Mouse (Mus musculus) thymus, postnatal 0 days (tissue): ENCODE measurements around the gene 1700013G24Rik. TPM values are rescaled to one million over a fixed set of nuclear protein-coding genes. Genes with fewer than 3 reads are reported as not detected.
"Not testable (repeated sequence)": the region's sequence is repeated elsewhere in the genome, so short reads cannot be mapped to it uniquely, and the experiment has no call there.

Experiments
- DNase-seq: peaks from one replicate; pipeline ENCODE4 v3.0.0-alpha.2; 2015; ENCODE audit warnings: low spot score
- polyA plus RNA-seq: library from polyadenylated mRNA; unstranded; fragments of >200 nt; fragmentation: Nextera tagmentation; extraction: Ambion mirVana; gene quantifications from 2 replicates; pipeline ENCODE4 v1.2.1, GENCODE M21; 2015

Gene 1700013G24Rik
- not detected in 2 replicates for polyA plus RNA-seq

DNA sequence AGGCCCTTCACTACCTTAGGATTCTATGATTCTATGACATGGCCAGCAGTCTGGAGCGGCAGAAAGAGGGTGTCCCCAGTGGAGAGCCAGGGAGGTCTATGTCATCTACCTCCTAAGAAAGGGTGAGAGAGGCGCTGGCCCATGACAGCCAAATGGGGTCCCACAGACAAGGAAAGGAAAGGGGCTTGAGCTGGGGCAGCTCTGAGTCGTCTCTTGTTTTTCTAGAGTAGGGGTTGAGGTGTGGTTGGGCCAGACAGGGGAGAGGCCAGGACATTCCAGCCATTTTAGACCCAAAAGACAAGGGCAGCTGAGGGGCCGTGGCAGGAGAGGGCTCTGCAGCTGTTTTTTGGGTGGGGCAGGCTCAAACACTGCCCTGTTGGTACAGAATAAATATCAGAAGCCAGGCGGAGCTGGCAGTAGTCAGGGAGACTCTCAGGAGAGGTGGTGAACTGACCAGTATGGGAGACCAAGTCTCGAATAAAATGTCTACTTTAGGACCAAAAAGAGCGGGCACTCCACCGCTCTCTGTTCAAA lies at the start of gene 1700013G24Rik:
Gene 1700013G24Rik (plus strand): TSS at position 51 of the 534 bp plus-strand sequence.
- DNase-seq = no peak

DNA sequence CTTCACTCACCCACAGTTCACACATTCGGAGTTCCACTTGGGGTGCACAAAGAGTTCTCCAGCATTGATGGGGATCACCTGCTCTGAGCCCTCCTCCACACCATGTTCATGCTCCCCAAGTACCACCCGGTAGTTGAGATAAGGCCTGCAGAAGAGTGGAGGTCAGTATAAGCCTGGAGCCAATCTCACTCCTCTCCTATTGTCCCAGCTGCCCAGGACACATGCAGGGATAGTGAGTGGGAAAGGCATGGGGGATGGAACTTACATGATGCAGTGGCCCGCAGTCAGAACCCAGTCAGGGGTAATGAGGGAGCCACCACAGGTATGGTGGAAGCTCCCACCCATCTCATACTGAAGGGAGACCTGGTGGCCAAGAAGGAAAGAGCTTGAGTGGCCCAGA lies 47.5 kb upstream of the 1700013G24Rik start:
- no peak for DNase-seq

DNA sequence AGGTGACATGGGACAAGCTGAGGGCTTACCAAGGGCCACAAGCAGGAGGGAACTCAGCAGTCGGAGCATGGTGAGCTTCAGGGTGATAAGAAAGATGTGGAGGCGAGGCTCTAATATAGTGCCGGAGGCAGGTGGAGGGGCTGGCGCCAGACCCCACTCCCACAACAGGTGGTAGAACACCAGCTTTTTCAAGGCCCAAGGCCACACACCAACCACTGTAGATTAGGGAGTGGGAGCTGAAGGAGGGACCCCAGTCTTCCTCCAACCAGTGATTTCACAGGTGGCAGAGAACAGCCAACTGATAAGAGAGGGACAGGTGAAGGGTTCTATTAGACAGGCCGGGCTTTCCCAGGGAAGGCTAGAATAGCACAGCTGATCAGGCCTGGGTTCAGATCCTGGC lies 43.4 kb upstream of the 1700013G24Rik start, which contains the start of gene Cela3a:
Gene Cela3a (minus strand): TSS at position 101 of the 400 bp plus-strand sequence.
- no peak for DNase-seq

DNA sequence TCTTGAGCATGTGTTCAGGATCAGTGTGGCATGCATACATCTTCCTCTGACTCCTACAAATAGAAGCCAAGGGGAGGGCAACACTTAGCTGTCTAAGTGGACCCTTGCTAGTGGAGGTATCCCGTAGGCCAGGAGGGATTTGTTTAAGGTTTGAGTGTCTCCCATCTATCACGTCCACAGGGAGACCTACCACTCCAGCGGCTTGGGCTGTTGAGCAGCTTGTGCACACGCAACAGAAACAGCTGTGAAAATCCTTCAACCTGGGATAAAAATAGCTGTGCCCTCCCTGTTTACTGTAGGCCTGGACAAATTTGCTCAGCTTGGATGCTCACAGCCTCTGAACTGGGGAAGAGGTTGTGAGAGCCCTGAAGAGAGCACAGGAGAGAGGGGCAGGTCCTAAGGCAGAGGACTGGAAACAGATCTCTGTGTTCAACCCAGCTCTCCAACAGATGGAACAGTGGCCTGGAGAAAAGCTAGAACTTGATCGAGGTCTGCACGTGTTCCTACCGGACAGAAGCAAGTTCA lies 40.8 kb upstream of the 1700013G24Rik start:
- not testable (repeated sequence) for DNase-seq

DNA sequence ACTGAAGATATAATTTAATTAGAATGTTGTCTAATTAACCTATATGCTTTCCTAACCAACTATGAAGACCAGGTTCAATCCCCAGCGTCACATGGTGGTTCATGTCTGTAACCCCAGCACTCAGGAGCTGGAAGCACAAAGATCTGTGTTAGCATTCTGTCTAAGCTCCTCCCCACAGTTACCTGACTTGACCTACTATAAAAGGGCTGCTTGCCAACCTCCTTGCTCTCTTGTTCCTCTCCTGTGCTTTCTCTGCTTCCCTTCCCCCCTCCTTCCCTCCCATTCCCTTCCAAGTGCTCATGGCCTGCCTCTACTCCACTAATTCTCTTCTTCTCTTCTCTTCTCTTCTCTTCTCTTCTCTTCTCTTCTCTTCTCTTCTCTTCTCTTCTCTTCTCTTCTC lies 38.1 kb upstream of the 1700013G24Rik start:
- DNase-seq = no peak

DNA sequence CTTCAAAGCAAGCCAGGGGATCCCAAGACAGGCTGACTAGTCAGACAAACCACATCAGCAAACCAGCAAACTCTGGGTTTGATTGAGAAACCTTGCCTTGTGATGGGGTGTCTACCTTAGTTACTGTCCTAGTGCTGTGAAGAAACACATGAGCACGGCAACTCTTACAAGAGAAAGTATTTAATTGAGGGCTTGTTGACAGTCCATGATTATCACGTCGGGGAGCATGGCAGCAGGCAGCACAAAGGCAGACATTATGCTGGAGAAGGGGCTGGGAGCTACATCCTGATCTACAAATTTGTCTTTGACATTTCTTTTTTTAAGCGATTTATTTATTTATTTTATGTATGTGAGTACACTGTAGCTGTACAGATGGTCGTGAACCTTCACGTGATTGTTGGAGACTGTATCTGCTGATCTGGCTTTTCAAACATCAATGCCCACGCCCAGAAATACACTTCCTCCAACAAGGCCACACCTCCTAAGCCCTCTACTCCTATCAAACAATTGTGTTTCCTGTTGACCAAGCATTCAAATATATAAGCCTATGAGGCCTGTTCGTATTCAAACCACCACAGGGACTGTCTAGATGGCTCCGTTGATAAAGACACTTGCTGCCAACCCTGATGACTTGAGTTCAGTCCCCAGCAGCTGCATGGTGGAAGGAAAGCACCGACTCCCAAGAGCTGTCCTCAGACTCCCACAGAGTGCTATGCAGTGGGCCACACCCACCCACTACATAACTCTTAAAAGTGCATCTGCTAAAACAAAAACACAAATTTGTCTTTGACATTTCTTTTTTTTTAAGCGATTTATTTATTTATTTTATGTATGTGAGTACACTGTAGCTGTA lies 35.1 kb upstream of the 1700013G24Rik start:
- no peak for DNase-seq

DNA sequence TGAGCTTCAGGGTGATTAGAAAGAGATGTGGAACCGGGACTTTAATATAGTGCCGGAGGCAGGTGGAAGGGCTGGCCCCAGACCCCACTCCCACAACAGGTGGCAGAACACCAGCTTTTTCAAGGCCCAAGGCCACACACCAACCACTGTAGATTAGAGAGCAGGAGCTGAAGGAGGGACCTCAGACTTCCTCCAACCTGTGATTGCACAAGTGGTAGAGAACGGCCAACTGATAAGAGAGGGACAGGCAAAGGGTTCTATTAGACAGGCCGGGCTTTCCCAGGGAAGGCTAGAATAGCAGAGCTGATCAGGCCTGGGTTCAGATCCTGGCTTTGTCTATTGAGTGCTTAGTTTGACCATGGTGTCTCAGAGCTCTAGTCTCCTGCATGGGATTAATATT lies 22.6 kb upstream of the 1700013G24Rik start, which contains the start of gene Cela3b:
Gene Cela3b (minus strand): TSS at position 39 of the 400 bp plus-strand sequence.
- DNase-seq = no peak

DNA sequence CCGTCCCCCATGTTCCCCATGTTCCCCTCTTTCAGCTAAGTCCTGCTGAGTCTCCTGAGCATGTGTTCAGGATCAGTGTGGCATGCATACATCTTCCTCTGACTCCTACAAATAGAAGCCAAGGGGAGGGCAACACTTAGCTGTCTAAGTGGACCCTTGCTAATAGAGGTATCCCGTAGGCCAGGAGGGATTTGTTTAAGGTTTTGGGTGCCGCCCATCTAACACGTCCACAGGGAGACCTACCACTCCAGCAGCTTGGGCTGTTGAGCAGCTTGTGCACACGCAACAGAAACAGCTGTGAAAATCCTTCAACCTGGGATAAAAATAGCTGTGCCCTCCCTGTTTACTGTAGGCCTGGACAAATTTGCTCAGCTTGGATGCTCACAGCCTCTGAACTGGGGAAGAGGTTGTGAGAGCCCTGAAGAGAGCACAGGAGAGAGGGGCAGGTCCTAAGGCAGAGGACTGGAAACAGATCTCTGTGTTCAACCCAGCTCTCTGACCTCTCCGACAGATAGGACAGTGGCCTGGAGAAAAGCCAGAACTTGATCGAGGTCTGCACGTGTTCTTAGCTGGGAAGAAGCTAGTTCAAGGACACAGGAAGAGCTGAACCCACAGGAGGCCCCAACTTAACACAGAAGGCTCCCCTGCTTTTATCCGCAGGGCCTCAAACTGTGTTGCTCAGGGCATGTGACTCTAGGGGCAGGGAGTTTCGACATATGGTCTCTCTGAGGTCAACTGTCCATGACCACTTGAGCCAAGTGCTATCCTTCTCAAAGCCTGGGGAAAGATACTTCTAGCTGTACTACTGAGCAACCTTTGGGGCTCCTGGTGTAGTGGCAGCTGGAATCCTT lies 20.2 kb upstream of the 1700013G24Rik start:
- not testable (repeated sequence) for DNase-seq

DNA sequence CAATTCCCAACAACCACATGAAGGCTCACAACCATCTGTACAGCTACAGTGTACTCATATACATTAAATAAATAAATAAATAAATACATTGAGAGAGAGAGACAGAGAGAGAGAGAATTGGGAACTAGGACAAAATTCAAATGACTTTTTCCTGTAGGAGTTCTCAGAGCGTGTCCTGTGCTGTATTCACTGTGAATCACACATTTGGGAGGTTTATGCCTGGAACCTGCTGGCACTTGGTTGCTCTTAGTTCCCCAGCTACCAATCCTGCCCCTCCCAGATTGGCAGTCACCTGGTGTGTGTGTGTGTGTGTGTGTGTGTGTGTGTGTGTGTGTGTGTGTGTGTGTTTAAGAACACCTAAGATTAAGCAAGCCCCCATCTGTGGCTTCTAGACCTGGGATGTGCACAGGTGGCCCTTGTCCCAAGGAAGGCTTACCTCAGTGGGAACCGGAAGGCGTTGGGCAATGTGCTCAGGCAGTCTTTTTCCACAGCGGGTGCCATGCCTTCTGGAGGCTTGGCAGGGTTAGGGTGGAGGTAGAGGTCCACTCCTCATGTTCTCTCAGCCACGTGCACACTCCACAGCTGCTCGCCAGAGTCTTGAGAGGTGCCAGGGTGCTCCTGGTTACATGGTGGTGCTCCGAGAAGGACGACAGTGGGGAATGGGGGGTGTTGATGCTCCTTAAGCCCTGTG lies 16.0 kb upstream of the 1700013G24Rik start:
- DNase-seq = no peak

DNA sequence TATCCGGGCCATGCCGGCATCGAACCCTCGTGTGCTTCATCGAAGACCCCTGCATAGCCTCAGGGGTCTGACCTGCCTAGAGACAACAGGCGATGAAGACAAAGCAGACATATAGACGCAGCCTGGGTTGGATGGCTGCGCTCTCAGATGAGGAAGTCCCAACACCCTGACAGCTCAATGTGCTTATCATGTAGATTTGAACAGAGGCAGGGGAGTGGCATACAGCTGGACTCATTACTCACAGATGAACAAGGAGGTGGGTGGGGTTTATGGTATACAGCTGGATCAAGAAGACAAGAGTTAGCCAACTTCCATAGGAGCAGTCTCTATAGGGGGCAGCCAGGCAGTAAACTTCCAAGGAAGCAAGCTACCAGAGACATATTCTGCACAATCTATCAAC lies 14.2 kb upstream of the 1700013G24Rik start:
- DNase-seq = no peak

DNA sequence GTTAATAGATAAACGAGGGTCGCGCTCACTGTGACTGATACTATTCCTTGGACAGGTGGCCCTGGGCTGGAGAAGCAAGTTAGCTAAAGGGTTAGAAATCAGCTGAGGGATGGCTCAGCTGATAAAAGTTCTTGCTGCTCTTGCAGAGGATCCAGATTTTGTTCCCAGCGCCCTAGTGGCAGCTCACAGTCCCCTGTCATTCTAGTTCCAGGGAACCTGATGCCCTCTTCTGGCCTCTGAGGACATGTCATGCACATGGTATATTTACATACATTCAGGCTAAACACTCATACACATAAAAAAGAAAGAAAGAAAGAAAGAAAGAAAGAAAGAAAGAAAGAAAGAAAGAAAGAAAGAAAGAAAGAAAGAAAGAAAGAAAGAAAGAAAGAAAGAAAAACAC lies 11.8 kb upstream of the 1700013G24Rik start:
- DNase-seq = no peak

DNA sequence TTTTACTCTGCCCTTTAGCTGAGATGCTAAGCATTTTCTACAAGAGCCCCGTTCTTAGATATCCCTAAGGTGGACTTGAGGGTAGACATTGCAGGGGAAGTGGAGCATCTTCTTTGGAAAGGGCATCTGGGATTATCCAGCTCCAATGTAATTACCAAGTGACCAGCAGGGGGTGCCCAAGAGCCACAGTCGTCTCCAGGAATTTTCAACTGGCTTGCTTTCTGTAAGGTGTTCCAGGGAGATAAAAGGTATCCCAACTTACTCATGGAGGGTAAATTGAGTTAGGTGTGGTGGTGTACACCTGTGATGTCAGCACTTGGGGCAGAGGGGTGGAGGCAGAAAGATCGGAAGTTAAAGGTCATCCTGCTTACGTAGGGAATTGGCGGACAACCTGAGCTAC lies 9.5 kb upstream of the 1700013G24Rik start:
- peak; percentile 63 for DNase-seq

DNA sequence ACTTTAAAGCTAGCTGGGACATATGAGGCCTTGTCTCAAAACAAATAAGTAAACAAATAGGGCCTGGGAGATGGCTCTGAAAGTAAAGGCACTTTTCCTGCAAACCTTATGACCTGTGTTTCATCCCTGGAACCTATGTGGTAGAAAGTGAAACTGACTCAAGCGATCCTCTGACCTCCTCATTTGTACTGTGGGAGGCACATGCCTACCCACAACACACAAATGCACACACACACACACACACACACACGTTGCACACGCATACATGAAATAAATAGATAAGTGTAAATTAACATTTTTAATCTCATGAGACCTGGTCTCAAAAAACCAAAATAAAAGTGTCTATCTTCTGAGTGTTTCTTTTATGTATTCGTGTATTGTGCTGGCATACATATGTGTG lies 7.2 kb upstream of the 1700013G24Rik start:
- DNase-seq = no peak

DNA sequence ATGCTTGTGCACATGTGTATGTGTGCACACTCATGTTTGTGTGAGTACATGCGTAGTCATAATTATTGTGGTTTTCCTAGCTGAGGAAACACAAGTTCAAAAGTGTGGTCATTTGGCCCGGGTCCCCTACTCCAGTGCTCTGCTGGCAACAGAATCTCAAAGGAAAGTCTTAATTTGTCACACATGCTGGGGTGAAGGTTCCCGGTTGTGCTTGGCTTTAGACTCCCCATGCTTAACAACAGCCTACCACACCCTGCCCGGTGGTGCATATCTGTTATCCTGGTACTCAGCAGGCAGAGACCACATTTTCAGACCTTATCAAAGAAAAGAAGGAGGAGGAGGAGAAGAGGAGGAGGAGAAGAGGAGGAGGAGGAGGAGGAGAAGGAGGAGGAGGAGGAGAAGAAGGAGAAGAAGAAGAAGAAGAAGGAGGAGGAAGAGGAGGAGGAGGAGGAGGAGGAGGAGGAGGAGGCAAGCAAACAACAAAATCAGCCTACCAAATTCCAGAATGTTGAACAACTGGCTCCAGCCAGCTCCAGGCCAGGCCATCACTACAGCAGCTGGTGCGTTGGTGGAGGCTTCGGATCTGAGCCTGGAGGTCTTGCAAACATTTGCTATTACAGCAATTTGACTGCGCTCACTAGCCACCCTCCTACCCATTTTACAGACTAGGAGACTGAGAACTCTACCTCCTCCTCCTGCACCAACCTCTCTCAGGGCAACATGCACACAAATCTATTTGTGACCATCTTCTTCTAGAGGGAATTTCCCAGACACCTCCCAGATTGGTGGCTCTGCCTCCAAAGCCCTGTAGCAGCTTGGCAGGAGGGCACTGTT lies 5.5 kb upstream of the 1700013G24Rik start:
- no peak for DNase-seq

DNA sequence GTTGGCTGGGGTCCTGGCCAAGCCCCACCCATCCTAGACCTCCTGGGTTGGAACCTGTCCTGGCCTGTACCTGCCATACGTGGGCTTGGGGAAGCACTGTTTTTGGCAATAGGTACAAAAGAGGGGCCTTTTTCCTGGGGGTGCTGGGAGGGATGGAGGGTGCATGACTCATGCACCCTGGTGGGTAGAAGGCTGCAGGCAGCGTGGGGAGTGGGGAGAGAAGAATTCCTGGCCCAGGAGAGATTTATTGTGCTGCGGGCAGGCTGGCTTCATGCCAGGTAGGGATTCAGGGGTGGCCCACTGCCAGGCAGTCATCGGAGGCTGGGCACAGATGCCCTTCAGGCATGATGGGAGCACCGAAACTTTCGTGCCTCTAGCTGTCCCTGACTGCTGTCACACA lies 4.9 kb upstream of the 1700013G24Rik start:
- DNase-seq = no peak

DNA sequence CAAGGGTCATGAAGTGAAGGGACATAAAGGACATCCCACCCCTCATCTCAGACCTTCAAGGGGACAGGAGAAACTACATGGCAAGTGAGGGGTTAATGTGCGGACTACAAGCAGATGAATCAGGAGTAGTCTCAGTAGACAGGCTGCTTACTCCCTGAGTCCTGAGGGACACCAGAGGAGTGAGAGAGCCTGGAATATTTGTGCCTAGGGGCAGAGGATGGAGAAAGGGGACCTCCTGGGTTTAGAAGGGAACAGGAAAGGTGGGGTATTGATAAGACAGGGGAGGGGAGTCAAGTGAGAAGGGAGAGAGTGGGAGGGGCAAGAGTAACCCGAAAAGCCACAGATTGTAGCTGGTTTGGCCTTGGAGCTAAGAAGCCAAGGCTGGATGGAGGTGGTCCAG lies 4.4 kb upstream of the 1700013G24Rik start:
- no peak for DNase-seq

DNA sequence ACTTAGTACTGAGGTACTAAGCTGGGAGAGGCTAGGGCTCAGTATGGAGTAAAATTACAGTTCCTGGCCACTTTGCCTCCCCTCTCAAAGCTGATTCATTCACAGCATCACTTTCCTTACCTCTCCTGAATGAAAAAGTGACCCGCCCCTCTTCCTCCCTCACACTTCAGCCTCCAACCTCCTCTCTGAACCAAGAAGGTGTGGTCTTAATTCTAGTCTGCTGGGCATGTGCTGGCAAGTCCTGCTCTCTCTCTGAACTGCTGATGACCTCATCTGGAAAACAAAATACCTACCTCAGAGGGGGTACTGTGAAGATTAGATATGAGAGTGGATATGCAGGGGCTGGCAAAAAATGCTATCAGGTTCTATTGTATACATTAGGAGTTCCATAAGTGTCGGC lies 4.0 kb upstream of the 1700013G24Rik start:
- DNase-seq = no peak

DNA sequence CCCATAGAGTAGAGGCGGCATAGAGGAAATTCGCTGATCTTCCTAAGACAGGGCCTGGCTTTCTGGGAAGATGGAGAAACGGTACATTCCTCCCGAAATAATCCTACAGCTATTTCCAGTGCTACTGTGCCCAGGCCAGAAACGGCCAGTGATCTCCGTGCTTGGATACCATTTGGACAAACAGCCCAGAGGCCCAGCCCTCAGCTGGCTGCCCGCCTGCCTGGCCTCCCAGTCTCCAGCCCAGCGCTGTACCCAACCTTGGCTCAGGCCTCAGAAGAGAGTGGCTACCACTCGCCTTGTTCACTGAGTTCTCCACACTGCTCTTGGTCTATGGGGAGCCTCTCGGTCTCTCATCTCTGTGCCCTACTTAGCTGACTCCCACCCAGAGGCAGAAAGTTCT lies 3.4 kb upstream of the 1700013G24Rik start:
- DNase-seq = no peak

DNA sequence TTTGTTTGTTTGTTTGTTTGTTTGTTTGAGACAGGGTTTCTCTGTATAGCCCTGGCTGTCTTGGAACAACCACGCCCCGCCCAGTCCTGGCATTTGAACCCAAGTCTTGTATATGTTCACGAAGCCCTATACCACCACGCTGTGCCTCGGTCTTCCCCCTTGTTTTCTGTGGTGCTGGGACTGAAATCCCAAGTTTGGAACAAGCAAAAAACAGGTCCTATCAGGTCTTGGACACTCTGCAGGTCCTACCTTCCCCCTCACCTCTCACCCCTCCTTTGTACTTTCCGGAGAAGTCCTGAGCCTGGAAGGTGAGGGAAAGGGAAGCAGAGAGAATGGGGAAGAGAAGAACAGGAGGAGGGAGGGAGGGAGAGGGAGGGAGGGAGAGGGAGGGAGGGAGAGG lies 894 bp upstream of the 1700013G24Rik start:
- DNase-seq = no peak

DNA sequence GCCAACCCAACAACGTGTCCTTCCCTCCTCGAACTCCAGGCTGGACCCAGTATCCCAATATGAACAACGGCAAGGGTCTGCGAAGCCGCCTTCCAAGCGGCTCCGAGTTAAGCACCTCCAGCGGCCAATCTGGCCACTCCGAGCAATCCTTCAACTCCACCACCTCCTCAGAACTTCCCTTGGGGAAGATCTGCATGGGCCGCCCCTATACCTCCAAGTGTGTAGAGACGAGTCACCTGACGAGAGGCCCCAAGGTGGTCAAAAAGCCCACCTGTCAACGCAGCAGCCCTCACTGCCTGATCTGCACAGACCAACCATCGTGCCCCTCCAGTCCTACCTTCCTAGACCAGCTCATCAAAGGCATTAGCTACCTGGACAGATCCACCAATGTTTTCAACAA lies 1.5 kb downstream of the 1700013G24Rik start:
- DNase-seq = no peak
